Mouse (Mus musculus) layer of hippocampus, adult 9-10 months (tissue): Measurements from ENCODE around the gene Dner.

Experiments used
- DNase-seq: peaks from one replicate; pipeline ENCODE4 v3.0.0; 2022; ENCODE audit warnings: low spot score

Dner gene

GRCm38 (mm10) chr1:84441419-84441818 lies 254.6 kb downstream of the Dner start:
- DNase-seq: no peak

GRCm38 (mm10) chr1:84437565-84437964 lies 258.5 kb downstream of the Dner start:
- DNase-seq: no peak

GRCm38 (mm10) chr1:84436281-84436680 lies 259.7 kb downstream of the Dner start:
- DNase-seq: no peak

GRCm38 (mm10) chr1:84433291-84433980 lies 262.6 kb downstream of the Dner start:
- DNase-seq: no peak

- DNase-seq: no peak
Measured at GRCm38 (mm10) chr1:84432311-84432710, 263.7 kb downstream of the Dner start.

GRCm38 (mm10) chr1:84428331-84428730 lies 267.7 kb downstream of the Dner start:
- no peak for DNase-seq

GRCm38 (mm10) chr1:84427757-84428156 lies 268.3 kb downstream of the Dner start:
- no peak for DNase-seq

GRCm38 (mm10) chr1:84426679-84427078 lies 269.3 kb downstream of the Dner start:
- DNase-seq: no peak

- DNase-seq: no peak
Measured at GRCm38 (mm10) chr1:84422881-84423280, 273.1 kb downstream of the Dner start.

- no peak for DNase-seq
Measured at GRCm38 (mm10) chr1:84421845-84422244, 274.2 kb downstream of the Dner start.

- DNase-seq: no peak
Measured at GRCm38 (mm10) chr1:84419416-84419815, 276.6 kb downstream of the Dner start.

GRCm38 (mm10) chr1:84418511-84418910 lies 277.5 kb downstream of the Dner start:
- no peak for DNase-seq

GRCm38 (mm10) chr1:84417761-84418238 lies 278.2 kb downstream of the Dner start:
- DNase-seq: no peak

GRCm38 (mm10) chr1:84417276-84417675 lies 278.7 kb downstream of the Dner start:
- DNase-seq: no peak

- no peak for DNase-seq
Measured at GRCm38 (mm10) chr1:84414464-84414863, 281.6 kb downstream of the Dner start.

GRCm38 (mm10) chr1:84409514-84409913 lies 286.5 kb downstream of the Dner start:
- DNase-seq: no peak

GRCm38 (mm10) chr1:84408873-84409272 lies 287.1 kb downstream of the Dner start:
- no peak for DNase-seq

GRCm38 (mm10) chr1:84406891-84407290 lies 289.1 kb downstream of the Dner start:
- DNase-seq: no peak

- DNase-seq: no peak
Measured at GRCm38 (mm10) chr1:84405551-84406290, 290.3 kb downstream of the Dner start.

- DNase-seq: no peak
Measured at GRCm38 (mm10) chr1:84404880-84405279, 291.1 kb downstream of the Dner start.

GRCm38 (mm10) chr1:84402154-84402553 lies 293.9 kb downstream of the Dner start:
- no peak for DNase-seq

- no peak for DNase-seq
Measured at GRCm38 (mm10) chr1:84399671-84400070, 296.4 kb downstream of the Dner start.

- no peak for DNase-seq
Measured at GRCm38 (mm10) chr1:84399118-84399517, 296.9 kb downstream of the Dner start.
